Mouse (Mus musculus): ENCODE data around the gene Med19.

- TF ChIP-seq POLR2A (IDR thresholded peaks at IDR 0.05; ENCODE audit: borderline replicate concordance, control insufficient read depth, low read depth, low read length) (no peak), CTCF (IDR thresholded peaks at IDR 0.05; ENCODE audit: control insufficient read depth, insufficient read depth, low read length) (no peak)
Observed at GRCm38 (mm10) chr2:84723856-84724255, 45.7 kb downstream of the Med19 start.
